Mouse (Mus musculus) CD4-positive, CD25-positive, alpha-beta regulatory T cell, adult 2 months (primary cell): Measurements from ENCODE around the gene Slitrk6.

Experiments
- DNase-seq: peaks from one replicate; pipeline ENCODE4 v3.0.0-alpha.2; 2012; ENCODE audit warnings: low read depth, low spot score

Gene Slitrk6

DNA sequence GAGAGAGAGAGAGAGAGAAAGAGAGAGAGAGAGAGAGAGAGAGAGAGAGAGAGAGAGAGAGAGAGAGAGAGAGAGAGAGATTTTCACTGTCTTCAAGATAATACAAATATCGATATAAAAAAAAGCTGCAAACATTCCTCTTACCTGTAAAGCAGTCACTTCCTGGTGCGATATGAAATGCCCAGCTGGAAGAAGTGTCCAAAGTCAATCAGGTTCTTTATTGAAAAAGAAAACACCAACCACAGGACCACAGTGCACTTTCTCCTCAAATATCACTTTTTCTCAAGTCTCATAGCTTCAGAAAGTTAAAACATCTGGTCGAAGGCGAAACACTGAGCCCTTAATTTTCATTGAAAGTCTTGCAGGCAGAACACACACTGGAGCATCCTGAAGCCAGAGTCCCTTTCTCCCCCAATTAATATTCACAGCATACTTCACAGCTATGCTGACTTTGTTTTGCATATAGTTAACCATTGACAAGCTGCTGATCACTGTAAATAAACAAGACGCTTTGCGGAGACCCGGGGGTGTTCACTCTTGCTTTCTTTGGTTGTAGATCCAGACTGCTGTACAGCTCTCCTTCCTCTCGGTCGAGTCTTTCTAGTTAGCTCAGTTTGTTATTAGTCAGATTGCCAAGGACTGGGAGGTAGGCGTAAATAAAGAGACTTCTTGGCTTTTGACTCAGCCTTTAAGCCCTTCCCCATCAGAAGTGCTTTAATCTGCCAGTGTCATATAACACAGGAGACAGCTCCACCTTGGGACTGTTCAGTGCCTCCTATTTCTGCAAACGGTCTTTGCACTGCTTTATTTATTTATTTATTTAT lies at the start of gene Slitrk6:
Slitrk6 (minus strand) TSS at position 666 of the 824 bp plus-strand sequence.
- DNase-seq = no peak

DNA sequence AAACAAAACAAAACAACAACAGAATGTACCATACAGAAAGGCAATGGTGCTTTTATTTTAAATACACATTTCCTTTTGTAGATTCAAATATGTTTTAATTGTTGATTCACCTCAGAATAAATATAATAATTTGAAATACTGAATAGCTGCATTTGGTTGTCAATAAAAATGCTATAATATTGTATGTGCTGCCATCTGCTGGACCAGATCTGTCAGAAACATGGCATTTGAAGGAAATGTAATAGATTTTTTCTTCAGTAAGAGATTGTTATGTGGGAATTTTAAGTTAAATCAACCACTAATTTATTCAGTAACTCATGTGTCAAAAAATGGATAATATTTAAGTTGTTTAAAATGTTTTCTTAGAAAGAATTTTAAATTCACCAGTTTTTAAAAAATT lies 22.6 kb upstream of the Slitrk6 start:
- no peak for DNase-seq

DNA sequence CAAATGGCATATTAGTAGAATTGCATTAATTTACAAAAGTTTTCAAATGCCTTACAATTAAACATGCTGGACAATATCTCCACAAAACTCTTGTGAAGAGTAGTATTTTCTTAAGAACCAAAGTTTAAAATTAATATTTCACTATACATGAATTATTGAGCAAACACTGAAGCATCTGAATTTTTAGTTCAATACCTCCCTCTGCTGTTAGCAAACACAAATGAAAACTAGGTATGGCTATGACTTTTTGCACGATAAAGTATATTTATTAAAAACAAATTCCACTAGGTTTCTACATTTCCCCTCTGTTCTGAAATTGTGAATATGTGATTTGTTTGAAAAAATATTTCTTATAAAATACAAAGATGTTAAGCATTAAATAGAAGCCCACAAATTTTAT lies 15.7 kb upstream of the Slitrk6 start:
- DNase-seq = no peak

DNA sequence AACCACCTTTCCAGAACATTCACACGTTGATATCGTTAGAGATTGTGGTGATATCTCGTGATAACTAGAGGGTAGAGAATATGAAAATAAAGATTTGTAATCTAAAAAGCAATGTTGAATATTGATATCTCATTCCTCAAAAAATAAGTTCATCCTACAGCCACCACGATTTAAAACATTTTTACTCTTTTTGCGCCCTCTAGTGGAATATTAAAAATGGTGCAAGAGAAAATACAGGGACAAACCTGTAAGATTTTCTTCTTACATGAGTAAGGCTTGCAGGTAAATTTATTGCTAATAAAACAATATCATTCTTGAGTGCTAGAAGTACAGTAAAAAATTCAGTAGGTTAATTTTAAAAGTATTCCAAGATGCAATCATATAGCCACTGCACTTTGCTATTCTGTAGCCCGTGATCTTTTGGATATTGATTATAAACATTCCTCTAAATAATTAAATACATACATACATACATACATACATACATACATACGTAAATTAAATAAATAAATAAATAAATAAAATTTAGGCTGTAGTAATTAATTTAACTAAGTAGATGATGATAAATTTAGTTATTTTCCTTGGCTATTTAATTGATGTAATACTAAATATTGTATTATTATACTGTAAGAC lies 7.8 kb upstream of the Slitrk6 start:
- no peak for DNase-seq

DNA sequence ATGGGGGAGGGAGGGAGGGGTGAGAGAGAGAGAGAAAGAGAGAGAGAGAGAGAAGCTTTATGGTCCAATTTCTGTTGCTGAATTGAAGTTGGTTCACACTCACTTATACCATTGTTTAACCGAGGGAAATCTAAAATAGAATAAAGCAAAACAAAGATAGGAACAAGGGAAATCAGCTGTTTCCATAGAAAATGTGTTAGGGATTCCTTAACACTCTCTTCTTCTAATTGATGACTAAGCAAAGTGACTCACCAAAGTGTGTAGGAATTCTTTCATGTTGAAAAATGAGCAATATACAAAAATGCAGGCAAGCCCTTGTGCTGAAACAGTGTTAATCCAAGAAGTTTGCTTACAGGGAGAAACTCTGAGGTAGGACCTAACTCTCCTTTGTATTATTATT lies 6.0 kb upstream of the Slitrk6 start:
- no peak for DNase-seq

DNA sequence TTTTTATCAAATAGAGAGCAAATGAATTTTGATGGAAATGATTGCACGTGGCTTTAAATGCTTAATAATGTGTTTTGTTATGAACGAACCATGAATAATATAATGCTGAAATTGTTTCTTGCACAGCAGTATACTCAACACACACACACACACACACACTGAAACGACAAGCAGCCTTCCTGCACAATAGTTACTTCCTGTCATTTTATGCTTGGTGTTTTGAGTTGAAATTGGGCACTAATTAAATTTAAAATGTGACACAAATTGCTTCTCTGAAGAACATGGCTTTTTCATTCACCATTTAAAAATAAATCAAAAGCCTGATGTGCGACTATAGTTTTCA lies 330 bp upstream of the Slitrk6 start:
- no peak for DNase-seq

DNA sequence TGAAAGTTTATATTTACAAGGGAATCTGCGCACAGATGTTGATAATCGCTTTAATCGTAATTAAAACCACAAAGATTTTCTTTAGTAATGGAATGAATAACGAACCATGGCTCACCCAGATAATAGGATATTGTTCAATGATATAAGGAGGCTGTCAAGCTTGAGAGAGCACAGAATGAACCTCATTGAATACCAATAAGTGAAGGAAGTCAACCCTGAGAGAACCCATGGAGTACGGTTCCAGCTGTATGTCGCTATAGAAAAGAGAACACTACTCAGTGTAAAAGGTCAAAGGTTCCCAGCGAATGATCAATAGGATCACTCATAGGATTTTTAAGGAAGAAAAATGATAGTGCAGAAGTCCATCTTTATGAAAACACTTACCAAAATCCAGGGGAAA lies 15.1 kb downstream of the Slitrk6 start:
- no peak for DNase-seq

DNA sequence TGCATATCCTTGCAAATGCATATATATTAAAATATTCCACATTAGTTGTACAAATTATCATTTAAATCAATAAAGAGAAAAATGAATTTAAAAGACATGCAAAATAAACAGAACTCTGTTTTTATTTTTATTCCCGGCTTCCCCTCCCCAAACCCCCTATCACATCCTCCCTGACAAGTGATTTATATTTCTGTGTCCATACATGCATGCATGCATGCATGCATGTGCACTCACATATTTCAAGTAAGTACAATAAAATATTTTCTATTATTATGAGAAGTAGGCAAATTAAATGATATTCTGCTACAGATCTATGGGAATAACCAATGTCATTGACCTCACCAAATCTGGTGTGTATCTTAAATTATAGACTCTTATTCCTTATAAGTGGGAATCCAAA lies 15.6 kb downstream of the Slitrk6 start:
- DNase-seq = no peak

DNA sequence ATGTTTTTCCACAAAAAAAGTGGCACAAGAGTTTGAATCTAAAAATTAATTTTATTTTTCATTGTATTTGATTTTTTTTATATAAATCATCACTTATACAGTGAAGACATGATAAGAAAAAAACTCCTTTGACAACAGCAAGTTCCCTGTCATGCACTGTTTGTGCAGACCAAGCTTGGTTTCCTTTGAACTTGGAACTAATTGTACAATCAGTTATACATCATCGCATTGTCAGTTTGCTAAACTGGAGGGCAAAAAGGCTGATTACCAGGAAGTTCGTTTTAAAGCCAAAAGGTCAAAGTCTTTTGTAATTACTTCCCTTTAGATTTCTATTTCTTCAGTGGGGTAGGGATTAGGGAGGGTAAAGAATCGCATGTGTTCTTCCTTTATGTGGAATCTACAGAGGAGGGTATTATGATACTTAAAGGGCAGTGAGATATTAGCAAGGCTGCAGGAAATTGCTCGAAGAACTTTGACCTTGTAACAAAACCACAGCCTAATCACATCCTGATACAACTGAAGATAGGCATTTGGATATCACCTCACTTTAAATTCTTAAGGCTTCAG lies 26.5 kb downstream of the Slitrk6 start:
- DNase-seq = no peak

DNA sequence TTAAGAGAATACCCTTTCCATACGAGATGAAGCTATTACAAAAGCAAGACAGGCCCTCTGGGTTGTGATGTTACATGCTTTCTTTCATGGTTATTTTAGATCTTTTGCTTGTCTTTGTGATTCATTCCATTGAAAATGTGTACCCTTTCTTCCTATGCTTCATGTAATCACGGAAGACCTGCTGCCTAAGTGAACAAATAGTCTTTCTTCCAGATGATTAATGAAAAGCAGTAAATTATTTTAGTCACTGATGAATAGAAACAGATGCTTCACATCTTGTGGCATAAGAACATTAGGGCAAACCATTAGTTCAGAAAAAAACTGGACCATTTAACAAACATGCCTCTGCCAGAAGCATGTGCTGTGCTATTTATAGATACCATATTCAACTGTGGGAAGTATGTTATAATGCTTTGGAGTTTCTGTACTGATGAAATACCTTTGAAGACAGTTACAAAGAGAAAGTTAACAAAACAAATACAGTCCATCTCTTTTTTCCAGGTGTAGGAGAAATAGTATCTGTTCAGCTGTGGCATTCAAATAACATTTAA lies 30.8 kb downstream of the Slitrk6 start:
- DNase-seq = no peak
